Mouse (Mus musculus): ENCODE results near the gene Itpr2. TPM values are rescaled to one million over a fixed set of nuclear protein-coding genes. Genes with fewer than 3 reads are reported as not detected.

Gene Itpr2
- total RNA-seq, 2 experiments from 2014 or later, result 5.4 to 7.2 TPM

Other genes starting within 250 kb of the Itpr2 start
- 10 to 100 TPM; 52.5 to 53.0 TPM for gene Fgfr1op2, start 75.0 kb upstream of the Itpr2 start, total RNA-seq (2021)
- 10 to 100 TPM; 10.5 to 15.9 TPM for gene Ints13, start 75.6 kb upstream of the Itpr2 start, total RNA-seq (2021)
- gene Med21, start 140.3 kb upstream of the Itpr2 start, total RNA-seq (2021), result 10 to 100 TPM; 36.6 TPM
- gene Tm7sf3, start 140.6 kb upstream of the Itpr2 start, total RNA-seq (2021), result 1 to 10 TPM; 6.2 to 6.9 TPM
- gene Stk38l, start 222.8 kb upstream of the Itpr2 start, total RNA-seq (2021), result 10 to 100 TPM in 1 of 2 experiments, 1 to 10 TPM in 1; 8.7 to 10.1 TPM